Mouse (Mus musculus) kidney, postnatal 0 days (tissue): ENCODE results near the gene Ppm1m. TPM values are rescaled to one million over a fixed set of nuclear protein-coding genes. Genes with fewer than 3 reads are reported as not detected.

Source experiments
- ATAC-seq: fragments of 200-750 bp; cut with Nextera tagmentation; replicated peaks from 2 replicates; pipeline ENCODE4 v1.8.0; 2017; ENCODE audit warnings: low read depth, moderate number of reproducible peaks, moderate TSS enrichment, moderate library complexity; ENCODE audit not compliant: low FRiP score
- DNase-seq: peaks from one replicate; pipeline ENCODE4 v3.0.0-alpha.2; 2016; ENCODE audit warnings: low spot score
- H3K27ac ChIP-seq: fragments of 300-500 bp; sonication (generic); 2 replicates; pipeline ENCODE4 v1.5.1; 2014; ENCODE audit warnings: mild to moderate bottlenecking
- H3K27me3 ChIP-seq: fragments of 300-500 bp; sonication (generic); 2 replicates; pipeline ENCODE4 v1.6.1; 2014; ENCODE audit warnings: low read length, mixed read lengths; ENCODE audit not compliant: insufficient read depth
- H3K36me3 ChIP-seq: fragments of 300-500 bp; sonication (generic); 2 replicates; pipeline ENCODE4 v1.6.1; 2014; ENCODE audit warnings: low read length, mixed read lengths; ENCODE audit not compliant: insufficient read depth
- H3K4me1 ChIP-seq: fragments of 300-500 bp; sonication (generic); replicated peaks from 2 replicates; pipeline ENCODE4 v1.6.1; 2014; ENCODE audit warnings: antibody characterized with exemption, low read length, mixed read lengths; ENCODE audit not compliant: insufficient read depth
- H3K4me2 ChIP-seq: fragments of 300-500 bp; sonication (generic); 2 replicates; pipeline ENCODE4 v1.6.1; 2014; ENCODE audit warnings: mild to moderate bottlenecking, low read length, moderate library complexity, mixed read lengths
- H3K4me3 ChIP-seq: fragments of 300-500 bp; sonication (generic); replicated peaks from 2 replicates; pipeline ENCODE4 v1.5.1; 2014; ENCODE audit warnings: low read depth, low read length
- H3K9ac ChIP-seq: fragments of 300-500 bp; sonication (generic); 2 replicates; pipeline ENCODE4 v1.6.1; 2014; ENCODE audit warnings: low read depth, low read length
- H3K9me3 ChIP-seq: fragments of 300-500 bp; sonication (generic); replicated peaks from 2 replicates; pipeline ENCODE4 v1.6.1; 2016; ENCODE audit warnings: low read length, inconsistent platforms, mixed read lengths
- CTCF ChIP-seq: IDR thresholded peaks from 2 replicates; pipeline ENCODE4 v1.5.1; 2016; ENCODE audit warnings: antibody characterized with exemption, low read depth, mild to moderate bottlenecking, moderate library complexity
- WGBS: fragments of 180-500 bp; shearing (Covaris S2); extraction: QIAGEN DNeasy Blood & Tissue Kit; methylation state at CpG from one replicate; pipeline ENCODE4 v1.1.7; 2014; 5-methylcytosine and 5-hydroxymethylcytosine counted together
- polyA plus RNA-seq: library from polyadenylated mRNA; unstranded; fragments of >200 nt; fragmentation: Nextera tagmentation; extraction: Ambion mirVana; gene quantifications from 2 replicates; pipeline ENCODE4 v1.2.1, GENCODE M21; 2015

Ppm1m gene
- polyA plus RNA-seq, 1 experiment from 2014 or later = 33.2 TPM

- WGBS = 20% methylated on average over 37 of the region's 37 CpGs
- ATAC-seq = peak; percentile 83
- Histone ChIP-seq H3K36me3 (peaks cover 23% of the 10 kb centered on the region), H3K27ac (peak overlapping the region; percentile 62), H3K4me1 (peaks cover 5% of the 10 kb centered on the region; the same call in 1 of the 2 replicates), H3K9me3 (no peaks in the 10 kb centered on the region), H3K27me3 (no peaks in the 10 kb centered on the region), H3K4me2 (peak overlapping the region; percentile 56), H3K9ac (peak overlapping the region; percentile 46), H3K4me3 (peak overlapping the region; percentile 24)
- TF ChIP-seq CTCF = peak; percentile 100
- DNase-seq = peak; percentile 95
These were observed 12.4 kb upstream of the Ppm1m start for GRCm38 (mm10) chr9:106211680-106212593.

- Histone ChIP-seq H3K9me3 (no peaks in the 10 kb centered on the region), H3K4me1 (peaks cover 5% of the 10 kb centered on the region; the same call in 1 of the 2 replicates), H3K9ac (peak overlapping the region; percentile 46), H3K36me3 (peaks cover 23% of the 10 kb centered on the region), H3K27me3 (no peaks in the 10 kb centered on the region), H3K4me3 (no peak overlapping the region), H3K27ac (peak overlapping the region; percentile 62; the same call in 1 of the 2 replicates), H3K4me2 (peak overlapping the region; percentile 56)
- DNase-seq = no peak
- TF ChIP-seq CTCF = no peak
- no peak for ATAC-seq
- WGBS = 64% methylated on average over 9 of the region's 9 CpGs
These were observed 11.5 kb upstream of the Ppm1m start for GRCm38 (mm10) chr9:106210853-106211609.

- H3K4me1 ChIP-seq = peaks cover 8% of the 10 kb centered on the region; the same call in 1 of the 2 replicates
- WGBS = 90% methylated on average over 4 of the region's 4 CpGs
These were observed 10.4 kb upstream of the Ppm1m start for GRCm38 (mm10) chr9:106209954-106210353.

GRCm38 (mm10) chr9:106208181-106208580, 8.6 kb upstream of the Ppm1m start:
- WGBS = 67% methylated on average over 5 of the region's 5 CpGs
- ATAC-seq (no peak), DNase-seq (no peak)
- no peak overlapping the region for H3K4me3 ChIP-seq
- no peak overlapping the region for H3K9ac ChIP-seq
- H3K9me3 ChIP-seq = no peaks in the 10 kb centered on the region
- H3K4me1 ChIP-seq = peaks cover 17% of the 10 kb centered on the region
- no peak overlapping the region for H3K4me2 ChIP-seq
- no peaks in the 10 kb centered on the region for H3K27me3 ChIP-seq
- TF ChIP-seq CTCF = no peak
- H3K36me3 ChIP-seq = 0 out of 2 replicates have a peak, but pooled peaks cover 4% of the 10 kb centered on the region
- no peak overlapping the region for H3K27ac ChIP-seq

More at GRCm38 (mm10) chr9:106209954-106210353, 10.4 kb upstream of the Ppm1m start:
- H3K9me3 ChIP-seq = no peaks in the 10 kb centered on the region
- no peaks in the 10 kb centered on the region for H3K27me3 ChIP-seq
- ATAC-seq = no peak
- no peak for DNase-seq
- H3K4me3 ChIP-seq = no peak overlapping the region
- peaks cover 19% of the 10 kb centered on the region for H3K36me3 ChIP-seq
- TF ChIP-seq CTCF = no peak
- no peak overlapping the region for H3K9ac ChIP-seq
- H3K27ac ChIP-seq = no peak overlapping the region
- no peak overlapping the region for H3K4me2 ChIP-seq

- peaks cover 17% of the 10 kb centered on the region for H3K4me1 ChIP-seq
- WGBS = 63% methylated on average over 2 of the region's 2 CpGs
These were observed 7.0 kb upstream of the Ppm1m start for GRCm38 (mm10) chr9:106206515-106206914.

GRCm38 (mm10) chr9:106205713-106206290, 6.3 kb upstream of the Ppm1m start:
- no peak for TF ChIP-seq CTCF
- no peak for ATAC-seq
- H3K4me3 ChIP-seq = no peak overlapping the region
- no peak overlapping the region for H3K9ac ChIP-seq
- peaks cover 15% of the 10 kb centered on the region for H3K4me1 ChIP-seq
- 0 out of 2 replicates have a peak, but pooled peaks cover 4% of the 10 kb centered on the region for H3K36me3 ChIP-seq
- 69% methylated on average over 7 of the region's 7 CpGs for WGBS
- H3K27me3 ChIP-seq = no peaks in the 10 kb centered on the region
- no peaks in the 10 kb centered on the region for H3K9me3 ChIP-seq
- H3K4me2 ChIP-seq = no peak overlapping the region
- no peak overlapping the region for H3K27ac ChIP-seq
- DNase-seq = no peak

More at GRCm38 (mm10) chr9:106206515-106206914, 7.0 kb upstream of the Ppm1m start:
- DNase-seq (no peak), ATAC-seq (no peak)
- Histone ChIP-seq H3K27ac (no peak overlapping the region), H3K4me3 (no peak overlapping the region), H3K9ac (no peak overlapping the region), H3K9me3 (no peaks in the 10 kb centered on the region), H3K36me3 (0 out of 2 replicates have a peak, but pooled peaks cover 4% of the 10 kb centered on the region), H3K27me3 (no peaks in the 10 kb centered on the region), H3K4me2 (no peak overlapping the region)
- TF ChIP-seq CTCF = no peak
